Mouse (Mus musculus): ENCODE measurements at regions not wholly inside any gene's neighbourhood (a gene's known extent, or its start where the extent isn't known, plus 50 kb on each side); places are given as distances from the start of the nearest gene placed in this dataset.

DNA sequence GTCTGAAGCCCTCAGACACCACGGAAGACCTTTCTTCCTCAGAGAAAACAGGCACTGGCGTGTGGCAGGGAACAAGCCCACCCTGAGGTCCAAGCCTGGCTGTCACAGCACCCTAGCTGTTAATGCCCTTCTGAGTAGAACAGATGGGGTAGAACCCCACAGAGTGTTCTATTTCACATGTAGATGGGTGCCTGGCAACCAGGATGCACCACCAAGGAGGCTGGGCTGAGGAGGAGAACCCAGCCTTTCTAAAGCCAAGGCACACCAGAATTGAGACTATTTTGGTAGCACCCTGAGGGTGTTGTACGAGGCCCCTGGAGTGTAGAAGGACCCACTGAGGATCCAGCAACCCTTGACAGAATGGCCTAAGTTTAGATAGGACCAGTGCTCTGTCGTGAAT is 534.9 kb upstream of the Tmem132c start:
- no peaks in the 10 kb centered on the region for H3K4me1 ChIP-seq (ENCODE audit: control insufficient read depth in 1 of 2, insufficient read depth in 2 of 2)
- H3K36me3 ChIP-seq (replicated peaks in 1 of 2; ENCODE audit: control insufficient read depth in 1 of 2, insufficient read depth in 1 of 2, low read length in 1 of 2): no peaks in the 10 kb centered on the region
- no peak overlapping the region for H3K27ac ChIP-seq (ENCODE audit: insufficient read depth, low read depth)
- DNase-seq (ENCODE audit: extremely low read depth): no peak
- TF ChIP-seq USF1 (IDR thresholded peaks at IDR 0.05; ENCODE audit: low read depth, low read length) (no peak), CTCF (conservative IDR thresholded peaks at IDR 0.05 in 1 of 2, IDR thresholded peaks at IDR 0.05 in 1 of 2; ENCODE audit: low read depth in 2 of 2, low read length in 2 of 2) (no peak), EP300 (IDR thresholded peaks at IDR 0.05; ENCODE audit: low read length) (no peak), POLR2A (IDR thresholded peaks at IDR 0.05; ENCODE audit: low read depth, low read length) (no peak), HCFC1 (IDR thresholded peaks at IDR 0.05; ENCODE audit: low read depth, low read length) (no peak), NELFE (IDR thresholded peaks at IDR 0.05; ENCODE audit: low read depth, low read length) (no peak), MXI1 (IDR thresholded peaks at IDR 0.05; ENCODE audit: low read depth, low read length) (no peak), SMC3 (IDR thresholded peaks at IDR 0.05; ENCODE audit: low read depth, low read length) (no peak)
- no peak overlapping the region for H3K4me3 ChIP-seq (replicated peaks in 1 of 3; ENCODE audit: low read depth in 2 of 3, low read length in 2 of 3, poor library complexity in 1 of 3)
- no peaks in the 10 kb centered on the region for H3K79me2 ChIP-seq (replicated peaks; ENCODE audit: control insufficient read depth, extremely low read depth, insufficient read depth, poor library complexity, severe bottlenecking)
- no peak overlapping the region for H3K9ac ChIP-seq (ENCODE audit: insufficient read depth, low read depth)
- in situ Hi-C loops (cut with MboI; ENCODE audit: low pct_ligation_motif_present, low pct_unique_long_range_greater_than_20kb, low sequenced_read_pairs) (no loop called here), dilution Hi-C loops (cut with MboI; ENCODE audit: extremely low pct_ligation_motif_present, extremely low pct_unique_long_range_greater_than_20kb, low sequenced_read_pairs) (no loop called here)
- H3K9me3 ChIP-seq (replicated peaks; ENCODE audit: low read length): peaks cover 80% of the 10 kb centered on the region
- no peak overlapping the region for H3K4me2 ChIP-seq (ENCODE audit: insufficient read depth, low read depth, poor library complexity, severe bottlenecking)
- no peaks in the 10 kb centered on the region for H3K27me3 ChIP-seq (replicated peaks)

- Histone ChIP-seq H3K4me1 (ENCODE audit: control insufficient read depth in 1 of 2, insufficient read depth in 2 of 2) (no peaks in the 10 kb centered on the region), H3K79me2 (replicated peaks; ENCODE audit: control insufficient read depth, extremely low read depth, insufficient read depth, poor library complexity, severe bottlenecking) (no peaks in the 10 kb centered on the region), H3K9me3 (replicated peaks; ENCODE audit: low read length) (peaks cover 70% of the 10 kb centered on the region), H3K27me3 (replicated peaks) (no peaks in the 10 kb centered on the region), H3K9ac (ENCODE audit: insufficient read depth, low read depth) (no peak overlapping the region), H3K27ac (ENCODE audit: insufficient read depth, low read depth) (no peak overlapping the region), H3K4me3 (replicated peaks in 1 of 3; ENCODE audit: low read depth in 2 of 3, low read length in 2 of 3, poor library complexity in 1 of 3) (no peak overlapping the region), H3K4me2 (ENCODE audit: insufficient read depth, low read depth, poor library complexity, severe bottlenecking) (no peak overlapping the region), H3K36me3 (replicated peaks in 1 of 2; ENCODE audit: control insufficient read depth in 1 of 2, insufficient read depth in 1 of 2, low read length in 1 of 2) (no peaks in the 10 kb centered on the region)
- in situ Hi-C loops (cut with MboI; ENCODE audit: low pct_ligation_motif_present, low pct_unique_long_range_greater_than_20kb, low sequenced_read_pairs) (no loop called here), dilution Hi-C loops (cut with MboI; ENCODE audit: extremely low pct_ligation_motif_present, extremely low pct_unique_long_range_greater_than_20kb, low sequenced_read_pairs) (no loop called here)
- DNase-seq (ENCODE audit: extremely low read depth): no peak
- TF ChIP-seq ZC3H11A (IDR thresholded peaks at IDR 0.05; ENCODE audit: low read depth, low read length): no peak
- TF ChIP-seq KAT2A (IDR thresholded peaks at IDR 0.05; ENCODE audit: insufficient replicate concordance, low read length): no peak
- TF ChIP-seq IRF4 (IDR thresholded peaks at IDR 0.05; ENCODE audit: low read depth, low read length): no peak
- TF ChIP-seq TBP (conservative IDR thresholded peaks at IDR 0.05; ENCODE audit: low read depth, low read length): no peak
- no peak for TF ChIP-seq MAZ (IDR thresholded peaks at IDR 0.05; ENCODE audit: low read depth, low read length)
- no peak for TF ChIP-seq CHD2 (IDR thresholded peaks at IDR 0.05; ENCODE audit: low read length)
- no peak for TF ChIP-seq ETS1 (conservative IDR thresholded peaks at IDR 0.05; ENCODE audit: low read depth, low read length)
- TF ChIP-seq PAX5 (IDR thresholded peaks at IDR 0.05; ENCODE audit: low read length): no peak
- TF ChIP-seq CTCF (conservative IDR thresholded peaks at IDR 0.05 in 1 of 2, IDR thresholded peaks at IDR 0.05 in 1 of 2; ENCODE audit: low read depth in 2 of 2, low read length in 2 of 2): no peak
- TF ChIP-seq UBTF (IDR thresholded peaks at IDR 0.05; ENCODE audit: low read depth, low read length): no peak
- no peak for TF ChIP-seq NRF1 (IDR thresholded peaks at IDR 0.05; ENCODE audit: low read depth, low read length)
- TF ChIP-seq E2F4 (IDR thresholded peaks at IDR 0.05; ENCODE audit: insufficient replicate concordance, low read depth, low read length): no peak
- TF ChIP-seq MXI1 (IDR thresholded peaks at IDR 0.05; ENCODE audit: low read depth, low read length): no peak
- TF ChIP-seq MAFK (IDR thresholded peaks at IDR 0.05; ENCODE audit: insufficient replicate concordance, low read length): no peak
- TF ChIP-seq JUND (conservative IDR thresholded peaks at IDR 0.05; ENCODE audit: low read depth, low read length): no peak
Observed at GRCm38 (mm10) chr5:126714672-126715071, 526.9 kb upstream of the Tmem132c start.

All from CH12.LX (cell line).